Mouse (Mus musculus) G1E-ER4 (cell line): ENCODE measurements around the gene Nrros. TPM values are rescaled to one million over a fixed set of nuclear protein-coding genes. Genes with fewer than 3 reads are reported as not detected.

Experiments used
- GATA1 ChIP-seq: IDR thresholded peaks from one replicate; pipeline ENCODE4 v1.8.0; 2012; ENCODE audit warnings: low read length, inconsistent platforms
- polyA plus RNA-seq: library from polyadenylated mRNA; stranded (reverse); fragments of >175 nt; gene quantifications from 2 replicates; pipeline ENCODE4 v1.2.3, GENCODE M21; 2012

Nrros gene
- polyA plus RNA-seq, 1 experiment, result 74.8 TPM

DNA sequence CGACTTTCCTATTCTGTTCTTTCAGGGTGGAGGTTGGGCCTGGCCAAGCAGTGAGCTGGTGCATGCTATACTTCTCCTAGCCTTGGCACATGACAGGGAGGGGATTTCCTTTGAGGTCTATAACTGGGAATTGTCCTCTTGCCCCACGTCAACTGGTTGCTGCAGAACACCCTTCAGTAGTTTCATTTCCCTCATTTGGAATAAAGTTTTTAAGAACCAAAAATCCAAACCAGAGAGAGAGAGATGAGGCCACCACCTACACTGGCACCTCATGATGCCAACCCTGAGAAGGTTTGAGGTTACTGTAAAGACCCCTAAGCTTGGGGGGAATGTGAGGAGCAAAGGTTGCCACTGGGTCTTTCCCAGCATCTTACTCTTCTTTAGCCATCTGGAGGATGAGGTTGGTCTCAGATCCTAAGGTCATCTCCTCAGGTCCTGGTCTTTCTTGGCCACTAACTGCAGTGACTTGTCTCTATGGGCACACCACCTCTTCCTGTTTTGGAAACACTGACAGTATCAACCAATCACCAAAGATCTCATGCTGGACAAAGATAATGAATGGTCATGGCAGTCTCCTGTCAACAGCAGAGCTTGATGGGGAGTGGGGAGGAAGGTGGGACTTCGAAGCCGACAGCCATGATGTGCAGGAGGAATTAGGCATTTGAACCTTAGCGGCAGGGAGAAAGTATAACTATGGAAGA, 5.8 kb upstream of the Nrros start:
- TF ChIP-seq GATA1, result no peak

DNA sequence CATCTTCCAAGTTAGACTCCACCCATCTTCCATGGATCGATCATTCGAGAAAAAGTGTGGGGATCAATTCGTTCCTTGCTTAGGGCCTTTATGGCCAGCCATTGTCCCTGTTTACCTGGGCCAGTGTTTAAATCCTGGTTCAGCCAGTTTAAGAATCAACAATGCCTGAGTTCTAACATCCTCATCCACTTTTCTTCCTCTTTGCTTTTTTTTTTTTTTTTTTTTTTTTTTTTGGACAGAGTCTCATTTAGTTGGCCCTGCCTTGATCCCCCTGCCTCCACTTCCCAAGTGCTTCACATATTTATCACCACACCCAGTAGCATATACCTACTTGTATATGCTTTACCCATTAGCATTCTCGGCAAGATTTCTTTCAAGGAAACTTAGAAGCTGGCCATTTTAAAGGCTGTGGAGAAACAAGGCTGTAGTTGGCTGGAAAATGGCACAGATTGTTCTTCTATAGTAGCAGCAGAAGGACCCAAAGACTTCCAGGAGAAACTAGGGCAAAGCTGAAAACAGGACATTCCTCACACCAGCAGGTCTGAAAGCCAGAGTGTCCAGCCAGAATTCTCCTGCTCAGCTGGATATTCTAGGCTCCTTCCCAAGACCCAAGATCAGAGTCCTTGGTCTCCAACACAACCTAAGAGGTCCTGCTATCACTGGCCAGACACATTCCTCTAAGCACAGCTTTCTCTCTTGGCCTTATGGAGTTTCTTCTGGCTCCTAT, 2.6 kb upstream of the Nrros start:
- TF ChIP-seq GATA1, result no peak

DNA sequence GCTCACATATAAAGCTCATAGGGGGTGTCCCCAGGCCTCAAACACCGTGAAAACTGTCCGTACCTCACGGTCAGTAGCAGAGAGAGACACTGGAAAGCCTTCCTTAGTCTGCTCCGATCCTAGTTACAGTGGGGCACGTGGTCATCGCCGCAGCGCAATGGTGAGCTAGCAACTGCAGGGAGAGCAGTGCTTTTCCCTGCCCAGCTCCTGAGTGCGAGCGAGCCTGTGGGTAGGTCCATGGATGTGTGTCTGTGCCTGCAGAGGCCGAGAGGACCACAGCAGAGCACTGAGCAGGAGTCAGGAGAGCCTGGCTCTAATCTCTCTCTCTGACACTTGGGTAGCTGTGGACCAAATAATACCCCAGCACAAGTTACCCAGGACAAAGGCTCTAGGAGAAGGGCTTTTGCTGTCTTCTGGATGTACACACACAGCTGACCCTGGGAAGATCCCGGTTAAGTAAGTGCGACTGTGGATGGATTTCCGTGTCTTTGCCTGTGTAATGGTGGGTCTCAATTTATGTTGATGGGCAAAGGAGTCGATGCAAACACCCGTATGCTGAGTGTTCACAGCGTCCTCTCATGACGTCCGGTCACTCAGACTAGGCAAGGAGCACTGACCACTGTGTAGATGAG, 882 bp downstream of the Nrros start:
- TF ChIP-seq GATA1, result no peak

DNA sequence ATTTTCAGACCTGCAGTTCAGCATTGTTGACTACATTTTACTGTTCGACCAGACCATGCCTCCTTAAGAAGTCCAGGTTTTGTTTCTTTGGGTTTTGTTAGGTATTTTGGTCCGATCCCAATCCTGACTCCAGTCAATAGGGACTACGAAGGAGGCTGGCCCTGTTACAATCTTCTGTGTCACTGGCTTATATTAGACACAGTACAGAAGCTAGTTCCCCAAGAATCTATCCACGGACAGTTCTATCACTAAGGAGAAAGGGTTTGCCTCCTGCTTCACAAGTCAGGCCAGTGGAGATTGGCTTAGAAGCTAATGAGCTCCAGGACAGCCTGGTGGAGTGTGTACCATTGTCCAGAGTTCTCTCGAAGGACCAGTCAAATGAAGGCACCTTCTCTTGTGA, 1.5 kb downstream of the Nrros start:
- no peak for TF ChIP-seq GATA1

DNA sequence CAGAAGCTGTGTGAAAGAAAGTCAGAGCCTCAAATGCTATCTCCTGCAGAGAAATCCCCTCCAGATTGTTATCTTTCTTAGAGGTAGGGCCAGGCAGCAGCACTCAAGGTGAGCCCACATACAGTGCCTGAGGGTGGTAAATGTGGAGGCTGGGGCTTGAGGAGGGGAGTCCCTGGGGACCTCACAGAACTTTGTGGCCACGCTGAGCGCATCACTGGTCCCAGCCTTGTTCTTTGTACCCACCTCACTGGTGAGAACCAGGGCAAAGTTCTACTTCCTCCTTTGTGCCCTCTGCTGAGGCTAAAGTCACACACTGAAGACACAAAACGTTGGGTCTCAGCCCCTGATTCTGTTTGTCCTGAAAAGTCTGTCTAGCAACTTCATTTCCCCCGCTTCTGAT, 2.0 kb downstream of the Nrros start:
- no peak for TF ChIP-seq GATA1

DNA sequence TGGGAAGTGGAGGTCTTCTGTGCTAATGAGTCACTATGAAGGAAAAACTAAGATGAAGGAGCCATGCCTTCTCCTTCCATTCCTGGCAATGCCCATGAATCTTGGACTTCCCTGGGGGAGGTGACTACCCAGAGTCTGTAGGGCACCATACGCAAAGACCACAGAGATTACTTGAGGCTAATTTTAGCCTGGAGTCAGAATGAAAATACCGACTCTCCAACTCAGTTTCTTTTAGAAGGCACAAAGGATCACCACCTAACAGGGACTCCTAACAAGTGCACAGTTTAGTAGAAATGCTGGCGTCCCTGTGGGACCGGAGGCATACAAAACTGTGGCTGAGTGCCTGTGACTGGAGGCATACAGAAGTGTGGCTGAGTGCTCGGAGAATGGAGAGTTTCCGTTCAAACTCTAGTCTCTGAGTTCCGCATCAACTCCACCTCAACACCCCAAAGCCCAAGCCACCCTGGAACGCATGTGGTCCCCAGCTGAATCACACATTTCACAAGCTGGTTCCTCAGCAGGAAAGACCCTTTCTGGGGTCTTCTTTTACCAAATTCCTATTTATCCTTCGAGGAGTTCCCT, 4.6 kb downstream of the Nrros start:
- no peak for TF ChIP-seq GATA1

DNA sequence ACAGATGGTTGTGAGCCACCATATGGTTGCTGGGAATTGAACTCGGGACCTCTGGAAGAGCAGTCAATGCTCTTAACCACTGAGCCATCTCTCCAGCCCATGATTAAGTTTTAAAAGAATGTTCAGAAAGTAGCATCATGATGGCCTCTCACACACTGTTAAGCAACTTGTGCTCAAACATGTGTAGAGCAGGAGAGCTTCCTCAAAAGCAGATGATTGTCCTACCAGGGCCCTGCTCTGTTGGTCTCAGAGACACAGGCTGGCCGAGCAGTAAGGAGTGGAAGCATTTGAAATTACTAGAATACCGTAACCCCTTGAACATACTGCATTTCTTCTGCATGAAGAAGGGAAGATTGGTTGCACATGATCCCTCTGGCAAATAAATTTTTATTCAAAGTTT, 6.4 kb downstream of the Nrros start:
- TF ChIP-seq GATA1, result no peak

DNA sequence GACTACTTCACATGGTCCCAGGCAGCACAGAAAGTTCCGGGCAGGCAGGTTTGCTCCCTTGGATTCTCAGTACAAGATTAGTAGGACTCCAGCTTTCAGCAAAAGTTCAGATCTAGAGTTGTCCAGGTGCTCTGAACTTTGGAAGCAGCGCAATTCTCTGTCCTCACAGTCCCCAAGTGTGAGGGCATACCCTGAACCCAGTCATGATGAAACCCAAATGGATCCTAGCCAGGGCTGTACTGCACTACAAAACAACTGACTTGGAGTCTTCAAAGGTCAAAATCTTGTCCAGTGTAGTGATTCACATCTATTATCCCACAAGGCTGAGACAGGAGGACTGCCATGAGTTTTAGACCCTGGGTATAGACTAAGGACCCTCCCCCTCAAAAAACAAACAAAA, 8.0 kb downstream of the Nrros start:
- TF ChIP-seq GATA1, result no peak

DNA sequence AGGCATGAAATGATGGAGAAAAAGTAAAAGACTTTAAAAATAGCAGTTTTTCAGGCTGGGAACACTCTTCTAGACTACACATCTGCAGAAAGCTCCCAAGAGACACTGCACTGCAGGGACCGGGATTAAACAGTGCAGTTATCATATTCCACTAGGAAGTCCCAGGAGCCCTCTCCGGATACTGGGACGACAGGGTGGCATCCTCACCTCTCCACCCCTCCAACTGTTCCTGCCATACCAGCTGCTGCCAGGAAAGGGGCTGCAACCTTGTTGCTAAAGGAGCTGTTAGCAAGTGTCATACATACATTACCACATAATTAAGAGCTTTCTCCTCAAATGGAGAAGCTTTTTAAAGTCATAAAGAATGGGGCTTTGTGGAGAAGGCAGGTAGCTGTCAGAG, 8.7 kb downstream of the Nrros start:
- no peak for TF ChIP-seq GATA1

GRCm38 (mm10) chr16:32154437-32154836, 11.0 kb downstream of the Nrros start:
- TF ChIP-seq GATA1, result no peak

- no peak for TF ChIP-seq GATA1
Observed at GRCm38 (mm10) chr16:32153976-32154375, 11.4 kb downstream of the Nrros start.

DNA sequence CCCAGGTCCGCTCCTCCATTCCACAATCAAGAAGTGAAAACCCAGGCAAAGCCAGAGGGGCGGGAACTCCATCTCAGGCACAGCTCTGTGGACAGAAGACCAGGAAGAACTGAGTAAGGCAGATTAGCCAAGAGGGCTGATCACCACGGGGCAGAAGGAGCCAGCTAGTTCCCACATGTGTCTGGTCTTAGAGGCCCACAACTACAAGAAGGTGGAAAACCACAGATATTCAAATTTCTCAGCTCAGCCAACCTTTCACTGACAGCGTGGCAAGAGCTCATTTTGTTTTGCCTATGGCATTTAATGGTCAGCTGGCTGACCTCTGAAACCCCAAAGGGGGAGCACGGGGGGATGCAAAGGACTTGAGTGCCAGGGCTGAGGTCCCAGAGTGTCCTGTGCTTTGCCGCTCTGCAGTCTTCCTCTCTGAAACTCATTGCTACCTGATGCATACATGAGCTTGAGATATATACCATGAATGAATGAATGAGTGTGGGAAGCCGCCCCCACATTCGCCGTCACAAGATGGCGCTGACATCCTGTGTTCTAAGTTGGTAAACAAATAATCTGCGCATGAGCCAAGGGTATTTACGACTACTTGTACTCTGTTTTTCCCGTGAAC, 17.7 kb downstream of the Nrros start:
- no peak for TF ChIP-seq GATA1

- no peak for TF ChIP-seq GATA1
Observed at GRCm38 (mm10) chr16:32144592-32144991, 20.8 kb downstream of the Nrros start.

- no peak for TF ChIP-seq GATA1
Observed at GRCm38 (mm10) chr16:32143766-32144165, 21.6 kb downstream of the Nrros start.

DNA sequence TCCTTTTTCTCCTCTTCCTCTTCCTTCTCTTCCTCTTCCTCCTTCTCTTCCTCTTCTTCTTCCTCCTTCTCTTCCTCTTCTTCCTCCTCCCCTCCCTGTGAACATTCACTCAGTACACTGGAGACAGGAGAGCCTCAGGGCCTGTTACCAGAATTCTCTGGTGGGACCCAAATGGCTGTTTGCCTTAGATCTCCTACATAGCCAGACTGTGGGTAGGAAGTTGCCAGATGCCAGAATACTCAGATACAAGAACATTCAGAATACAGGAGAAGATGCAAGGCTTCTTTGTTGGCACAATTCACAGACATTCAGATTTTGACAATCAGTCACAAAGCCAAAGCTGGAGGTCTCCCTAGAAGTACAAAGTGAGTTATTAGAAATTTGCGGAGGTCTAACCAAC, 26.4 kb downstream of the Nrros start:
- TF ChIP-seq GATA1, result no peak

DNA sequence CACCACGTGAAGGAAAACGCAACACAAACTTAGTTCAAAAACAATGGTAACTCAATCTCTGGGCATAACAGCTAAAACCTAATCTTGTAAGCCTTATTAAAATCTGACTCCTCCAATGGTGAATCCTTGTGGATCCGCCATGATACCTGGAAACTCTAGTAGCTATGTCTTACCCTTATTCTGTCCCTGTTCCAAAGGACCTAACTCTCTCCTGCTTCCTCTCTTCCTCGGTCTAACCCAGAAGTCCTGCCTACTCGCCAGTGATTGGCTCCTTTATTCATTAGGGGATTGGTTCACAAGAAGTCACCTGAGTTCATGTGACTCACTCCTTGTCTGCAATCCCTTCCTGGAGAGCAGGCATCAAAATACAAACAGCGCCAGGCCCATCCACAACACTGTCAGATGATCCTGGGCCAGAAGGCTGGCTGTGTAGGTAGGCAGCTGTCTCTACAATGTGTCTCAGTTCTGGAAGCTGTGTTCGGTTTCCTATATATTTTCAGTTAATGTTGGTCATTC, 29.5 kb downstream of the Nrros start:
- no peak for TF ChIP-seq GATA1

DNA sequence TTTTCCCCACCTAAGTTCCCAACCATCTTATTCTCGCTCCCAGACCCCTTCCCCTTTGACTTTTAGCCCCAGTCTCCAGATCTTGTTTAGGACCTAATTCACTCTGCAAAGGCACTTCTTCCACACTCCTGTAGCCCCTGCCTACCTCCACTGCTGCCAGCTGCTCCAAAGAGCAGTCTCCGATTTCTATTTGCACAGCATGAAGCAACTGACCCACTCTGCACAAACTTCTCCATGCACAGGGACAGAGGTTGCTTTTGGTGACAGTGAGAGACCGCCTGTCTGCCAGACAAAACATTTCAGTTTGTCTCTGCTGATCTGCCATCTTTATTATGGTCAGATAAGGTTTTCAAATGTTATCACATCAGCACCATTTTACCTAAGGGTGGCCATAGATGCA, 32.2 kb downstream of the Nrros start:
- no peak for TF ChIP-seq GATA1
